Mouse (Mus musculus): ENCODE measurements around the gene Cog5.
"Not testable (repeated sequence)": the region's sequence is repeated elsewhere in the genome, so short reads cannot be mapped to it uniquely, and the experiment has no call there.

Gene Cog5

DNA sequence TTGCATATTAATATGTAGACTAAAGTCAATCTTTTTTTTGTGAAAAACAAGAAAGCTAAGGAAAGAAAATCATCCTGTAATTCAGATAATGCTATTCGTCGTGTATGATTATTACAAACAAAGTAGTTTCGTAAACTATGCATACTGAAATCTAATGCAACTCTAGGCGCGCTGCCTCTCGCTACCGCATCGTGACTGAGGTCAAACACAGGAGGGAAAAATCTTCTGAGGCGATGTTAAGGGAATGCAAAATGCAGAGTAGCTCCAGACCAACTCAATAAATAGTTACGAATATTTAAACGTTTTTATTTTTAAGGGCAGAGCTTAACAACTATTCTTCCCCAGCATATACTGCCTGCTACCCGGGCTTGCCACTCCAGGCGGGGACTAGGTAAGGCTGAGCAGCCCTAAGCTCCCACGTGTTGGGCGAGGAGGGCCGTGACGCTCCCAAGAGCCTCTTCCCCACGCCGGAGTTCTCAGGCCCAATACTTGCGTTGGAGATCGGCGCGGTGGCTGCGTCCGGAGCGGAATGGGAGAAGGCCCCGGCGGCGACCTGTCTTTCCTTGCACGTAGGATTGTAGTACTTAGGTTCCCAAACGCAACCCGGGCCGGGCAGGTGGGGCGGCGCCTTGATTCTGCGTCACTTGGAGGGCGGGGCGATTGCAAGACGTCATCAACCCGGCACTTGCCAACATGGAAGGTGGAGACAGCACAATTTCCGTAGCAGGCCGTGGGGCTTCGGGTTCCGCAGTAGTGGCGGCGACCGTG is at the start of gene Cog5, which contains the start of gene Dus4l:
Gene Cog5 (plus strand): TSS at position 673 of the 768 bp plus-strand sequence.
Gene Dus4l (minus strand): TSS at position 630 of the 768 bp plus-strand sequence.
- peak; percentile 99 for DNase-seq

- no peak for DNase-seq
These were observed 49.8 kb upstream of the Cog5 start for GRCm38 (mm10) chr12:31604894-31605293.

GRCm38 (mm10) chr12:31608138-31608537 is 46.5 kb upstream of the Cog5 start:
- DNase-seq = no peak

DNA sequence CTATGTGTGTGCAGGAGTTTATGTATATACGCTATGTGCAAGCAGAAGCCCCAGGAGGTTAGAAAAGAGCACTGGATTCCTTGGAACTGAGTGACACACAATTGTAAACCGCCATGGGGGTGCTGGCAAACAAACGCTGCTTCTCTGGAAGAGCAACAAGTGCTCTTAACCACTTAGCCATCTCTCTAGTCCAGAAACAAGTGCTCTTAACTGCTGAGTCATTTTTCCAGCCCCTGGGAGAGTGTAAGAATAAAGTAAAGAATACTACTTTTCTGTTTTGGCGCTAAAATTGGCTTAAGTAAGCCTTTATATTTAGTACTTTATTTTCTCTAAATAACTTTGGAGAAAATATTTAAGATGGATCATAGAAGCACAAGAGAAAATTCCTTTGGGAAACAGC is 41.3 kb upstream of the Cog5 start:
- no peak for DNase-seq

DNA sequence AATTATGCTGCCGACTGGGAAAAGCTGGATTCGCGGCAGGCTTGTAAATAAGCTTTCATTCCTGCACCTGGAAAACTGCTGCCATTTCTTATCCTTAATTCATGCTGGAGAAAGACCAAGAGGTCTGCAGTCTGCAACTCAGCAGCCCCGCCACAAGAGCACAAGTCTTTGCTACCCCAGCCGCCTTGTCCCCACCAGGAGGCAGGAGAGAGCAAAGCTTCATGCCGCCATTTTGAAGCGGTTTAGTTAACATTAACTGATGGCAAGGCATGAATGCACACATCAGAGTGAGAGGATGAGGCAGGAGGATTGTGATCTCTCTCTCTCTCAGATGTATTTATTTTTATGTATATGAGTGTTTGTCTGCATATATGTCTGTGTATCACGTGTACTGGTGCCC is 34.6 kb upstream of the Cog5 start:
- no peak for DNase-seq

GRCm38 (mm10) chr12:31625016-31625415 is 29.7 kb upstream of the Cog5 start:
- no peak for DNase-seq

GRCm38 (mm10) chr12:31628396-31628795 is 26.3 kb upstream of the Cog5 start:
- not testable (repeated sequence) for DNase-seq

DNA sequence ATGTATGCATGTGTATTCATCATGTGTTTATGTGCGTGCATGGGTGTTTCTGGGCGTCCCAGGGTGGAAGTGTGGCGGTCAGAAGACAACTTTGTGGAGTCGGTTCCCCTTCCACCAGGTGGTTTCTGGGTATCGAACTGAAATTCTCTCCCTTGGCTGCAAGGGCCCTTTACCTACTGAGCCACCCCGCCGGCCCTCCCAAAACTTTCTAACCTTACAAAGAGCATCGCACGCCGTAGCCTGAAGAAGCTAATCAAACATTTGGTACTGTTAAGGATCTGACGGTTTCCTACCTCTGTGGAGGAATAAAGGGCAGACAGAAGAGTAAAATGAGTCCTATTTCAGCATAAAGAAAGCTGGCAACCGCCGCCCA is 20.7 kb upstream of the Cog5 start:
- peak; percentile 89 for DNase-seq

DNA sequence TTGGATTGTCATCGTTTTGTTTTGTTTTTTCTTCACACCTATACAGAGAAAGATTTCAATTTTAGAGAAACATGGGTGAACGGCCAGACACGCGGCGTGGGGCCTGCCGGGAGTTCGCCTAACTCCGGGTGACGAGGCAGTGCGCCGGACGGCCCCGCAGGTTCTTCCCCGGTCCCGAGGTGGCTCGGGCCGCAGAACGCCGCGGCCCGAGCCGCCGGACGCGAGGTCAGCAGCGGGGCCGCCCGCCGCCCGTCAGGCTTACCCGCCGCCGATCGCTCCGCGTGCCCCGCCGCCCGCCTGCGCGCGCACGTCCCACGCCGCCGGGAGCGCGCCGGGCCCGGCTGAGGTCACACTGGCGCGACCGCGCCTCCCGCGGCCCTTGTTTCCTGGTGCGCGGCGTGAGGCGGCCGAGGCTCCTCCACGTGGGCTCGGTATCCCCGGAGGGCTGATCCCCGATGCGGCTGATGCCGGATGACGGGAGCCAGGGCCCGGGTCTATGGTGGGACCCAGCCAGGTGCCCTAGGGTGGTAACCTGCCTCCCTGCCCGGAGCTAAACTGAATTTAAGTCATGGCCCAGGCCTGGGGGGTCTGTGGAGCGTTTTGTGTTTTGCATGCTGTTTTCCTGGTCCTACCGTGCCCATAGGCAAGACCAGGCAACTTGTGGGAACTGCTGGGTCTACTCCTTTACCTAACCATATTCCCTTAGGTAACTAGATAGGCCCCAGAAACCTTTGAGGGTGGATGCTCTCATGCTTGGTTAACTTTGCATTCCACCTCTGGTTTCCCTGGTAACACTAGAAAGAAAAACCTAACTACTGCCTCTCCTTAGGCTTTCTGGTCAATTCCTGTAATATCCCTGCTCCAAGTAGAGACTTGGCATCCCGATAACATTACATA is 20.1 kb upstream of the Cog5 start, which contains the start of gene Bcap29:
Gene Bcap29 (minus strand): TSS at position 316 of the 897 bp plus-strand sequence.
- peak; percentile 99 for DNase-seq

DNA sequence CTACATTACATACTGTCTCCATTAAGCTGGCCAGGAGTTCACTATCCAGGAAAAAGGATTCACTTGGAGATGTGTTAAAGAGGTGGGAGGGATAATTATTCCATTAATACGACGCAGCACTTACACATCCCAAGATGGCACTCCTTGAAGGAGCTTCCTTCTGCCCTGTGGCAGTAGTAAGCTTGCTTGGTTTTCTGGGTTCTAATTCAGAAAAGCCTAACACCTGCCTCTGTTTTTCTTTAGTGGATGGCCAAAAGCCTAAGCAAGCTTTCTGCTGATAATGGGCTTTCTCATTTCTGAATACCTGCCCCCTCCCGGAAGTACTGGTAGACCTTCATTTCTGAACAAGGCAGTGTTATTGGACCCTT is 19.4 kb upstream of the Cog5 start:
- peak; percentile 51 for DNase-seq

DNA sequence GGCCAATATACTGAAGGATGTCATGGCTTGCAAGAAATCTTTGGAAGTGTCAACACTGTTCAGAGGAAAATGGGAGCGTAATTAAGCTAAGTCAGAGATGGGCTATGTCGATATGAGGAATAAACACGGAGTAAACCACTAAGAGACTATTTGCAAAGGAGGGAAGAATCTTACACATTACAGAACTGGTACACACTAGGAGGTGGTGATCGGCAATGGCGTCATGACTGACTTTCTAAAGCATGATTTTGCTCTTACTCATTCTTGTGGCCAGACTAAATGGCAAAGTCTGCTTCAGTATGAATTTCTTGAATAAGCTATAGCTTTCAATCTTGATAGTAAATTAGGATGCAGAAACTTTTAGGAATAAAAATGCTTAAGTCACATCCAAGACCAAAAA is 1.1 kb upstream of the Cog5 start:
- DNase-seq = no peak

DNA sequence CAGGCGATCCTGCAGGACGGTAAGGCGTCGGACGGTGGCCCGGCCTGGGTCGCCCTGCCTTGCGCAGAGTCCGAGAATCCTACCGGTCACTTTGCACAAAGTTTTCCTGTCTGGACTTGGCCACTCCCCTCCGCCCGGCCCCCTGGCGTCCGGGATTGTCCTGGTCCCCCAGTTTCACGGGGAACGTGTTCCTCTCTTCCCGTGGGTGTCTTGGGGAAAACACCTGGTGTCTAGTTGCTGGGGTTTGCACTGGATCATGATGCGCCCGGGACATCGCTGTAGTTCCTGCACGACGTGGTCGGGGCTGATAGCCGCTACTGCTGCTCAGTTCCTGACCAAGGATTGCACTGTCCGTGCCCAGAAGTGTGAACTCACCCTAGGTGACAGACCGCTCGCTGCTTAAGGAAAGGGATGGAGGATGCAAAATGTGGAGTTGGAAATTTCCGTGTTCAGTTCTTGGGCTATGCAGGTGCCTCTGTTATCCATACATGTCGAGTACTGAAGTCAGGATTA is 352 bp downstream of the Cog5 start:
- no peak for DNase-seq

DNA sequence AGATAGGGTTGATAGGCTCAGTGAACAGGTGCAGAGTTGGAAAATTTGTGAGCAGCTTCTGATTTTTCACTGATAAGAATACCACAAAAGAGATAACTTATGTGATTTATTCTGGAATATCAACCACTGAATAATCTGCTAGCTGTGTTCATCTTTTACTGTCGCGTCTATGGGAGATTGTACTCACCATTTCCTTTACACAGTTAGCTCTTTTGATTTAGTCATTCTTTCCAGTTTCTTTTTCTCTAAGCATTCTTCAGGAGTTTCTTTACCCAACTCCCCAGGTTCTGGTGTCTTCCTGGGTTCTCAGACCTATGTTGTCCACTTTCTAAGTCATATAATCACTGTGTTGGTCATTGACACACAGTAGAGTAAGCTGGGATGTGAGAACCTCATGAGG is 2.2 kb downstream of the Cog5 start:
- no peak for DNase-seq

DNA sequence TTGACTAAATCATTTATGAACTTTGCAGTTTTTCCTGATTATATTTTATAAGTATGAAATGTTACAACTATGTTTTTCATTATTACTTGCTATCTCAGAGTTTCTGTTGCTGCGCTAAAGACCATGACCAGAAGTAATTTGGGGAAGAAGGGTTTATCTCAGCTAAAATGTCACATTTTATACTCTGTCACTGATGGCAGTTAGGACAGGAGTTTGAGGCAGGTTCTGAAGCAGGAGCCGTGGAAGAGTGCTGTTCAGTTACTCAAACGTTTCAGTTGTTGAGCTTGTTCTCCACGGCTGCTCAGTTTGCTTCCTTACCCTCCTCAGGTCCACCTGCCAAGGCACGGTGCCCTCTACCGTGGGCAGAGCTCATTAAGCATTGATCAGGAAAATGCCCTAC is 11.3 kb downstream of the Cog5 start:
- DNase-seq = no peak

- DNase-seq = no peak
These were observed 12.5 kb downstream of the Cog5 start for GRCm38 (mm10) chr12:31667187-31667586.

DNA sequence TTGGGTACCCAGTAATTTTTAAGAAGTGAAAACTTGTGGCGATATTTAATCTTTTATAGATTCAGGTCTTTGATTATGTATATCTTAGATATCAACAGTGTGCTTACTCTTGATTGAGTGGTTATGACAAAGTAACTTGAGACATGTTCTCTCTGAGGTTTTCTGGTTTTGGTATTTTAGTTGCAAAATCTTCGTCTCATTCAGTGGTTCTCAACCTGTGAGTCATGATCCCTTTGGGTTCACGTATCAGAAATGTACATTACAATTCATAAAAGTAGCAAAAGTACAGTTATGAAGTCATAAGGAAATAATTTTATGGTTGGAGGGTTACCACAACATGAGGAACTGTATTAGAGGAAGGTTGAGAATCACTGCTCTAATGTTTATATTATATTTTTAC is 32.0 kb downstream of the Cog5 start:
- DNase-seq = no peak

- no peak for DNase-seq
These were observed 38.6 kb downstream of the Cog5 start for GRCm38 (mm10) chr12:31693278-31693677.

DNA sequence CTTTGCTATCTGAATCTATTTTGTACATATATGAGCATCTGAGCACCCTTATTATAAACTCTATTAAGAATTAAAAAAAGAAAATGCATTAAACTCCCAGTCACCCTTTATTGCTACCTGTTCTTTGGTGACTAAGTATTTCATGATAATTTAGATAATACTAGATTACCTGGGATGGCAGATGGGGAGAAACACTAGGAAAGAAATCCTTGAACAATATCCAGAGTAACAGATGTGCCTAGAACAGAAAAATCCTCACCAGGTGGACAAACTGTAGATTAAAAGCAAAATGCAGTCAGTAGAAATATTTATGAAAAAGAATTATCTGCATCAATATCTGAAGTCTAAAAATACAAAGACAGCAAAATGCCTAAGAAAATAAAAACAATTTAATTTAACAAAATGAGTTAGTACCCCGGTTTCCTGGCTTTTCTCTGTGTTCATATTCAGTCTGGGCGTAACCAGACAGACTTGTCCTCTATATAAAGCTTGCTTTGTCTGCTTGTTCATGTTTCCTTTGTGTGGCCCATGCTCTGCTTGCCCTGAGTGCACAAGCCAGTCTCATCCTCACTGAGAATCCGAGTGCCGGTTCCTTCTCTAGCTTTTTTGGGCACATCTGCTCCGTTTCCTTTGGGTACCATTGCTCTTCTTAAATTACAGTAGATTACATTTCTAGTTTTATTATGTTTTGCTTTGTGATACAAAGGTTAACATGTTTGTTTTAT is 46.1 kb downstream of the Cog5 start:
- DNase-seq = no peak

GRCm38 (mm10) chr12:31701411-31701810 is 46.7 kb downstream of the Cog5 start:
- no peak for DNase-seq

- peak; percentile 95 for DNase-seq
These were observed 49.2 kb downstream of the Cog5 start for GRCm38 (mm10) chr12:31703904-31704303.

- DNase-seq = peak; percentile 87
These were observed 51.5 kb downstream of the Cog5 start for GRCm38 (mm10) chr12:31706168-31706567.

- no peak for DNase-seq
These were observed 52.9 kb downstream of the Cog5 start for GRCm38 (mm10) chr12:31707531-31707930.

GRCm38 (mm10) chr12:31709665-31710064 is 55.0 kb downstream of the Cog5 start:
- peak; percentile 79 for DNase-seq

All from heart, adult 11 months (tissue).